Mouse (Mus musculus): Measurements from ENCODE around the gene Crim1.

GRCm38 (mm10) chr17:78256534-78256933 is 56.5 kb downstream of the Crim1 start:
- no peak for TF ChIP-seq CTCF (conservative IDR thresholded peaks at IDR 0.05; ENCODE audit: insufficient read depth, insufficient read length, low read depth, low read length)
- TF ChIP-seq POLR2A (IDR thresholded peaks at IDR 0.05; ENCODE audit: low read depth, low read length), result no peak
